Mouse (Mus musculus) cortical plate, adult 2 months (tissue): Measurements from ENCODE around the gene Slc24a5. TPM values are rescaled to one million over a fixed set of nuclear protein-coding genes. Genes with fewer than 3 reads are reported as not detected.
A peak's percentile ranks its signal among the peaks of the same experiment; 100 is the strongest.
"Not testable (repeated sequence)": the region's sequence is repeated elsewhere in the genome, so short reads cannot be mapped to it uniquely, and the experiment has no call there.

Experiments
- H3K27ac ChIP-seq: fragments of 200-500 bp; 2 replicates; pipeline ENCODE4 v1.5.1; 2012; ENCODE audit warnings: low read length, control low read depth, inconsistent platforms; ENCODE audit not compliant: insufficient read depth
- H3K4me1 ChIP-seq: fragments of 200-500 bp; 2 replicates; pipeline ENCODE4 v1.6.1; 2011; ENCODE audit warnings: low read length; ENCODE audit not compliant: control insufficient read depth, insufficient read depth
- H3K4me3 ChIP-seq: fragments of 200-500 bp; 2 replicates; pipeline ENCODE4 v1.5.1; 2011; ENCODE audit warnings: mild to moderate bottlenecking, low read length, control low read depth; ENCODE audit not compliant: insufficient read depth
- CTCF ChIP-seq: fragments of 200-500 bp; IDR thresholded peaks from 2 replicates; pipeline ENCODE4 v1.5.1; 2011; ENCODE audit warnings: mild to moderate bottlenecking, control low read depth, low read length; ENCODE audit not compliant: insufficient read depth; ENCODE audit errors: extremely low read depth
- POLR2A ChIP-seq: fragments of 200-500 bp; IDR thresholded peaks from 2 replicates; pipeline ENCODE4 v1.6.1; 2011; ENCODE audit warnings: mild to moderate bottlenecking, low read length, control low read depth; ENCODE audit not compliant: insufficient read depth; ENCODE audit errors: extremely low read depth
- polyA plus RNA-seq: library from polyadenylated mRNA; depleted of rRNA; stranded (reverse); fragments of >200 nt; gene quantifications from 2 replicates; pipeline ENCODE4 v1.2.3, GENCODE M21; 2012

Gene Slc24a5
- polyA plus RNA-seq, 1 experiment: 0.40 TPM

- Histone ChIP-seq H3K4me3 (no peak overlapping the region), H3K27ac (no peak overlapping the region), H3K4me1 (no peaks in the 10 kb centered on the region)
- TF ChIP-seq POLR2A: no peak
- TF ChIP-seq CTCF: peak; percentile 75
These were observed 10.6 kb upstream of the Slc24a5 start for GRCm38 (mm10) chr2:125057250-125057815.

- no peak overlapping the region for H3K4me3 ChIP-seq
- TF ChIP-seq POLR2A (no peak), CTCF (no peak)
- H3K4me1 ChIP-seq: no peaks in the 10 kb centered on the region
- no peak overlapping the region for H3K27ac ChIP-seq
These were observed 6.5 kb upstream of the Slc24a5 start for GRCm38 (mm10) chr2:125061451-125061850.

- Histone ChIP-seq H3K4me3 (no peak overlapping the region), H3K4me1 (no peaks in the 10 kb centered on the region), H3K27ac (no peak overlapping the region)
- TF ChIP-seq CTCF (no peak), POLR2A (no peak)
These were observed 5.0 kb upstream of the Slc24a5 start for GRCm38 (mm10) chr2:125062944-125063343.

- Histone ChIP-seq H3K27ac (no peak overlapping the region), H3K4me1 (no peaks in the 10 kb centered on the region), H3K4me3 (no peak overlapping the region)
- TF ChIP-seq CTCF: no peak
- no peak for TF ChIP-seq POLR2A
These were observed 551 bp upstream of the Slc24a5 start for GRCm38 (mm10) chr2:125067373-125067772.

- no peaks in the 10 kb centered on the region for H3K4me1 ChIP-seq
- H3K27ac ChIP-seq: no peak overlapping the region
- TF ChIP-seq POLR2A (no peak), CTCF (no peak)
These were observed 772 bp downstream of the Slc24a5 start for GRCm38 (mm10) chr2:125068696-125069095.

GRCm38 (mm10) chr2:125073056-125073780, 5.3 kb downstream of the Slc24a5 start:
- TF ChIP-seq POLR2A (no peak), CTCF (no peak)
- no peak overlapping the region for H3K27ac ChIP-seq
- no peaks in the 10 kb centered on the region for H3K4me1 ChIP-seq
- H3K4me3 ChIP-seq: no peak overlapping the region

More at GRCm38 (mm10) chr2:125068696-125069095, 772 bp downstream of the Slc24a5 start:
- no peak overlapping the region for H3K4me3 ChIP-seq

- Histone ChIP-seq H3K4me1 (no peaks in the 10 kb centered on the region), H3K27ac (no peak overlapping the region), H3K4me3 (no peak overlapping the region)
- TF ChIP-seq CTCF (no peak), POLR2A (no peak)
These were observed 16.0 kb downstream of the Slc24a5 start for GRCm38 (mm10) chr2:125083879-125084278.

- no peaks in the 10 kb centered on the region for H3K4me1 ChIP-seq
- H3K27ac ChIP-seq: no peak overlapping the region
- TF ChIP-seq POLR2A (no peak), CTCF (no peak)
- H3K4me3 ChIP-seq: no peak overlapping the region
These were observed 20.8 kb downstream of the Slc24a5 start for GRCm38 (mm10) chr2:125088757-125089156.

- not testable (repeated sequence) for H3K27ac ChIP-seq, H3K4me3 ChIP-seq, H3K4me1 ChIP-seq
These were observed 24.2 kb downstream of the Slc24a5 start for GRCm38 (mm10) chr2:125092123-125092522.

GRCm38 (mm10) chr2:125104491-125104890, 36.6 kb downstream of the Slc24a5 start:
- H3K4me3 ChIP-seq, H3K27ac ChIP-seq, H3K4me1 ChIP-seq: not testable (repeated sequence)

- H3K4me3 ChIP-seq, H3K4me1 ChIP-seq, H3K27ac ChIP-seq: not testable (repeated sequence)
These were observed 38.6 kb downstream of the Slc24a5 start for GRCm38 (mm10) chr2:125106536-125106935.
